Mouse (Mus musculus) lung, postnatal 10 days (tissue): Measurements from ENCODE around the gene Mag.

Experiments used
- DNase-seq: peaks from one replicate; pipeline ENCODE4 v3.0.0; 2021

Gene Mag

DNA sequence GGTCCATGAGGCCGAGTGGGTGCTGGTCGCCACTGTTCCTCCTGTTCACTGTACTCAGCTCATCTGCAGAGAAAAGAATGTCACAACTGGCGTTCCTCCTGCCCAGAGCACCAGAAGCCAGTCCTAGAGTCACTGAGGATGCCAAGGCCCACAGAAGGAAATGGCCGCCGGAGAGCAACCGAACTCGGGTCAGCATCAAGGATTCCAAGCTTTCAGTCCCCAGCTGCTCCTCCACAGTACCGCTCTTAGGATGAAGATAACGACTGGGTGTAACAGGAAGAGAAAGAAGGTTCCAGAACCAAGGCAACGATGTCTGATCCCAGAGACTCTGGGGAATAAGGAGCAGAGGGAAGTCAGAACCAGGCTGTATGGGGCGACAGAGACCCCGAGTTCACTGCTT is 53.2 kb downstream of the Mag start, which contains the start of gene Ffar1:
Gene Ffar1 (minus strand): TSS at position 101 of the 400 bp plus-strand sequence.
- DNase-seq = no peak

DNA sequence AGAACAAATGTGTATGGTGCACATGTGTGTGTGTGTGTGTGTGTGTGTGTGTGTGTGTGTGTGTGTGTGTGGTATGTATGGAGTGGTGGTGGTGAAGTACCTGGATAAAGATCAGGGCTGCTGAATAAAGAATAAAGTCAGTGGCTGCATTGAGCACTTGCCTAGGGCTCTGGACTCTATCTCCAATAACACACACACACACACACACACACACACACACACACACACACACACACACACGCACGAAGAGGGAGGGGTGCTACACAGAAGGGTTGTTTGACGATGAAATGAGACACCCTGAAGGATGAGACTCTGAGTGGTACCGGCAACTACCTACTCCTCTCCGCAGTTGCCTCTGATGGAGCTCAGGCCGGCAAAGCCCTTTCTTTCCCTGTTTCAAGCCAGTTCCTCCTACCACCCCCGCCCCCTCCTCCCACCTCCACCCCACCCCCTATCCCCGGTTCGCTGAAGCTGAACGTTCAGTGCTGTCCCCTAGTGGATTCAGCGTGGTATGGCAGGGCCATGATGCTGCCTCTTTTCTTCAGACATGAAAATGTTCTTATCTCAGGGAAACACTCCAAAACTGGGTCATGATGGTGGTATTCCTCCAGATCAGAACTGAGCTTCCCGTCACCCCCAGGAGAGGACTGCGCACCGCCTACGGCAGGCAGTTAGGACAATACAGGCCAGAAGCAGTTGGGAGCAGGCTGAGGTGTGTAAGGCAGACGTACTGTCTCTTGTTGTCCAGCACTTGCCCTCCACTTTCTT is 54.9 kb downstream of the Mag start:
- DNase-seq = peak; percentile 69

GRCm38 (mm10) chr7:30859290-30859634 is 55.4 kb downstream of the Mag start:
- peak; percentile 73 for DNase-seq

GRCm38 (mm10) chr7:30857746-30858145 is 56.9 kb downstream of the Mag start:
- DNase-seq = no peak

- DNase-seq = no peak
Observed at GRCm38 (mm10) chr7:30856078-30856477, 58.6 kb downstream of the Mag start, which contains the start of gene Ffar3. TSS of gene Ffar3 (minus strand) at chr7:30856178.

- no peak for DNase-seq
Observed at GRCm38 (mm10) chr7:30851421-30851820, 63.3 kb downstream of the Mag start.
